In genomic region chr19:40257396-40257795, GRCm38 (mm10) we compare ENCODE assay signal across 12 mouse cellular contexts. TPM values are rescaled to one million over a fixed set of nuclear protein-coding genes. Genes with fewer than 3 reads are reported as not detected.
A peak's percentile ranks its signal among the peaks of the same experiment; 100 is the strongest.
DNase-seq lines count a peak whose midpoint lies in the region; ATAC-seq and TF ChIP-seq lines count a peak whose summit lies in the region.
"Had no signal": no experiment of that assay in that cellular context is flagged by ENCODE, and none has a peak within 500 bp of the region (broad histone marks: within the 10 kb centered on the region; RNA-seq: fewer than 3 reads in every experiment).

No protein-coding gene starts in this region.

- H3K79me2 ChIP-seq in liver, adult 2 months (ENCODE audit: control insufficient read depth, insufficient read depth, low read length): peaks cover 20% of the 10 kb centered on the region

- 59% methylated on average over 4 of the region's 4 CpGs for WGBS in liver, adult 2 months
- 34% methylated on average over 4 of the region's 4 CpGs for WGBS in liver, embryonic 11.5 days
- WGBS in hindbrain, embryonic 14.5 days: 80% methylated on average over 4 of the region's 4 CpGs

- peaks cover 4% of the 10 kb centered on the region; the same call in 1 of the 2 replicates for H3K4me1 ChIP-seq in liver, adult 2 months (ENCODE audit: control insufficient read depth, insufficient read depth, low read length)
- peaks cover 13% of the 10 kb centered on the region for H3K4me1 ChIP-seq in liver, embryonic 11.5 days (replicated peaks; ENCODE audit: control insufficient read depth, insufficient read depth, low read length)
- H3K4me1 ChIP-seq in embryonic fibroblast, embryonic 13.5 days (ENCODE audit: control insufficient read depth, insufficient read depth, low read length): peaks cover 25% of the 10 kb centered on the region
- peaks cover 52% of the 10 kb centered on the region for H3K4me1 ChIP-seq in megakaryocyte, embryonic 14.5 days
- no peaks in the 10 kb centered on the region for H3K4me1 ChIP-seq in hindbrain, embryonic 14.5 days (replicated peaks; ENCODE audit: control insufficient read depth, insufficient read depth, low read length)

- no peak overlapping the region for H3K4me3 ChIP-seq in liver, adult 2 months (ENCODE audit: insufficient read depth, low read depth, low read length)
- H3K4me3 ChIP-seq in liver, embryonic 11.5 days (ENCODE audit: low read depth, low read length): no peak overlapping the region
- H3K4me3 ChIP-seq in embryonic fibroblast, embryonic 13.5 days (ENCODE audit: insufficient read depth, low read length): no peak overlapping the region
- H3K4me3 ChIP-seq in megakaryocyte, embryonic 14.5 days (replicated peaks): peak overlapping the region; percentile 82
- no peak overlapping the region for H3K4me3 ChIP-seq in hindbrain, embryonic 14.5 days (replicated peaks; ENCODE audit: low read length)

- ATAC-seq in liver, embryonic 11.5 days (replicated peaks; ENCODE audit: low FRiP score): no peak
- no peak for ATAC-seq in hindbrain, embryonic 14.5 days (ENCODE audit: low FRiP score)
- ATAC-seq: Patski had no signal

- H3K27me3 ChIP-seq in liver, adult 2 months (ENCODE audit: control insufficient read depth, insufficient read depth, low read length): no peaks in the 10 kb centered on the region
- H3K27me3 ChIP-seq in liver, embryonic 11.5 days (replicated peaks; ENCODE audit: control insufficient read depth, insufficient read depth, low read length): no peaks in the 10 kb centered on the region
- H3K27me3 ChIP-seq in megakaryocyte, embryonic 14.5 days (replicated peaks): no peaks in the 10 kb centered on the region
- H3K27me3 ChIP-seq in hindbrain, embryonic 14.5 days (ENCODE audit: control insufficient read depth, insufficient read depth, low read length): no peaks in the 10 kb centered on the region
- H3K27me3 ChIP-seq: Patski had no signal

- TF ChIP-seq CTCF in liver, adult 2 months (IDR thresholded peaks at IDR 0.05; ENCODE audit: low read depth, low read length): no peak
- no peak for TF ChIP-seq CTCF in embryonic fibroblast, embryonic 13.5 days (IDR thresholded peaks at IDR 0.05; ENCODE audit: borderline replicate concordance, insufficient read depth, low read length)

- H3K27ac ChIP-seq in liver, adult 2 months (replicated peaks; ENCODE audit: insufficient read depth, low read depth, low read length): peak overlapping the region; percentile 2; the same call in 1 of the 2 replicates
- H3K27ac ChIP-seq in liver, embryonic 11.5 days (ENCODE audit: low read depth, low read length): no peak overlapping the region
- H3K27ac ChIP-seq in embryonic fibroblast, embryonic 13.5 days (ENCODE audit: insufficient read depth, low read length): peak overlapping the region; percentile 81
- no peak overlapping the region for H3K27ac ChIP-seq in hindbrain, embryonic 14.5 days

- no peaks in the 10 kb centered on the region for H3K36me3 ChIP-seq in liver, adult 2 months (ENCODE audit: control insufficient read depth, insufficient read depth, low read length)
- H3K36me3 ChIP-seq in liver, embryonic 11.5 days (ENCODE audit: control insufficient read depth, insufficient read depth, low read length): no peaks in the 10 kb centered on the region
- peaks cover 53% of the 10 kb centered on the region for H3K36me3 ChIP-seq in megakaryocyte, embryonic 14.5 days (replicated peaks; ENCODE audit: low read length)
- H3K36me3 ChIP-seq in hindbrain, embryonic 14.5 days (replicated peaks; ENCODE audit: control insufficient read depth, insufficient read depth): no peaks in the 10 kb centered on the region

- no peaks in the 10 kb centered on the region for H3K9me3 ChIP-seq in liver, embryonic 11.5 days (ENCODE audit: control insufficient read depth, low read length)
- no peaks in the 10 kb centered on the region; the same call in 1 of the 2 replicates for H3K9me3 ChIP-seq in megakaryocyte, embryonic 14.5 days
- H3K9me3 ChIP-seq in hindbrain, embryonic 14.5 days (ENCODE audit: control insufficient read depth, low read length): no peaks in the 10 kb centered on the region

- no peak for TF ChIP-seq POLR2A in liver, adult 2 months (IDR thresholded peaks at IDR 0.05; ENCODE audit: extremely low read depth, insufficient read depth, low read length)
- TF ChIP-seq POLR2A in embryonic fibroblast, embryonic 13.5 days (IDR thresholded peaks at IDR 0.05; ENCODE audit: low read depth, low read length): no peak

- DNase-seq in liver, adult 2 months (ENCODE audit: extremely low read depth, low read depth, low spot score): no peak
- no peak for DNase-seq in liver, embryonic 11.5 days (ENCODE audit: low spot score)
- DNase-seq in thymus, postnatal 14 days: peak; percentile 84
- no peak for DNase-seq in hindbrain, embryonic 14.5 days (ENCODE audit: low spot score)
- no peak for DNase-seq in adrenal gland, postnatal 10 days
- no peak for DNase-seq in urinary bladder, adult 2 months (ENCODE audit: low spot score)
- DNase-seq: cerebellum, postnatal 36 days; gastrocnemius, postnatal 14 days; kidney, postnatal 36 days had no signal

- no peak overlapping the region for H3K4me2 ChIP-seq in liver, embryonic 11.5 days
- H3K4me2 ChIP-seq in hindbrain, embryonic 14.5 days (replicated peaks): no peak overlapping the region

- no peak overlapping the region for H3K9ac ChIP-seq in liver, adult 2 months (ENCODE audit: low read depth, low read length)
- no peak overlapping the region for H3K9ac ChIP-seq in liver, embryonic 11.5 days (ENCODE audit: low read depth, low read length)
- no peak overlapping the region for H3K9ac ChIP-seq in hindbrain, embryonic 14.5 days

RNA-seq across cellular contexts. Expression of gene Pdlim1, which starts 14.2 kb away (rescaled TPM):
- 23.0 and 23.6 TPM in 2 replicates for total RNA-seq in liver, adult 2 months (2014; rRNA removed)
- 44.6 and 50.7 TPM in 2 replicates for polyA plus RNA-seq in liver, adult 2 months (2012; rRNA removed)
- polyA plus RNA-seq in liver, embryonic 11.5 days (2014; fragmentation: Nextera tagmentation; extraction: Ambion mirVana): 116 and 118 TPM in 2 replicates
- 121 and 212 TPM in 2 replicates for polyA plus RNA-seq in embryonic fibroblast, embryonic 13.5 days (2011; ENCODE audit: insufficient read length, low read depth, missing spikeins)
- polyA plus RNA-seq in megakaryocyte, embryonic 14.5 days (2012; ENCODE audit: insufficient read depth, low replicate concordance): 77.9 and 155 TPM in 2 replicates
- 9.0 and 9.4 TPM in 2 replicates for polyA plus RNA-seq in hindbrain, embryonic 14.5 days (2014; fragmentation: Nextera tagmentation; extraction: Ambion mirVana)
- 10 to 100 TPM; 59.1 to 66.8 TPM for total RNA-seq in adrenal gland, postnatal 10 days (2021)
- 79.7 and 89.7 TPM in 2 replicates for polyA plus RNA-seq in urinary bladder, adult 2 months (2012; rRNA removed)

Comparison
In these comparisons a context has a peak if more than half of its experiments do, and no peak if none do; other contexts are left out.
1. H3K27ac ChIP-seq: peak in liver, adult 2 months (single experiment) and embryonic fibroblast, embryonic 13.5 days (single experiment); none in liver, embryonic 11.5 days (single experiment) and hindbrain, embryonic 14.5 days (single experiment).